Mouse (Mus musculus) liver, embryonic 14.5 days (tissue): ENCODE measurements around the gene Zfp423. TPM values are rescaled to one million over a fixed set of nuclear protein-coding genes. Genes with fewer than 3 reads are reported as not detected.

ENCODE experiments used
- ATAC-seq: fragments of 200-750 bp; cut with Nextera tagmentation; 2 replicates; pipeline ENCODE4 v1.8.0; 2017; ENCODE audit warnings: moderate number of reproducible peaks, mild to moderate bottlenecking, moderate library complexity; ENCODE audit not compliant: insufficient read depth
- DNase-seq, 3 experiments: peaks; one replicate each; pipeline ENCODE4 v3.0.0-alpha.2; 2012 to 2013; ENCODE audit warnings: low read depth in 3 of 3, low spot score in 3 of 3
- H3K27ac ChIP-seq: fragments of 300-500 bp; sonication (generic); 2 replicates; pipeline ENCODE4 v1.5.1; 2014; ENCODE audit warnings: moderate library complexity, mild to moderate bottlenecking, control low read depth, inconsistent platforms
- H3K27me3 ChIP-seq: fragments of 300-500 bp; sonication (generic); 2 replicates; pipeline ENCODE4 v1.6.1; 2014; ENCODE audit warnings: mild to moderate bottlenecking, low read length, moderate library complexity; ENCODE audit not compliant: control insufficient read depth, insufficient read depth
- H3K36me3 ChIP-seq: fragments of 300-500 bp; sonication (generic); replicated peaks from 2 replicates; pipeline ENCODE4 v1.6.1; 2014; ENCODE audit warnings: low read depth; ENCODE audit not compliant: control insufficient read depth, insufficient read depth
- H3K4me1 ChIP-seq, 2 experiments: fragments of 200-500 bp in 1 of 2; fragments of 300-500 bp in 1 of 2; sonication (generic) in 1 of 2; replicated peaks; 2 replicates each; pipeline ENCODE4 v1.6.1; 2012 to 2014; ENCODE audit warnings: antibody characterized with exemption in 1 of 2, inconsistent platforms in 1 of 2, low read length in 1 of 2; ENCODE audit not compliant: control insufficient read depth in 2 of 2, insufficient read depth in 2 of 2
- H3K4me2 ChIP-seq: fragments of 300-500 bp; sonication (generic); 2 replicates; pipeline ENCODE4 v1.6.1; 2014; ENCODE audit warnings: low read depth, mild to moderate bottlenecking, control low read depth, moderate library complexity
- H3K4me3 ChIP-seq, 2 experiments: fragments of 200-500 bp in 1 of 2; fragments of 300-500 bp in 1 of 2; sonication (generic) in 1 of 2; 2 replicates each; pipeline ENCODE4 v1.5.1; 2012 to 2014; ENCODE audit warnings: low read depth in 2 of 2, low read length in 2 of 2, mild to moderate bottlenecking in 2 of 2, control low read depth in 1 of 2, inconsistent platforms in 1 of 2, moderate library complexity in 1 of 2; ENCODE audit not compliant: insufficient read depth in 1 of 2
- H3K9ac ChIP-seq: fragments of 300-500 bp; sonication (generic); replicated peaks from 2 replicates; pipeline ENCODE4 v1.6.1; 2014; ENCODE audit warnings: mild to moderate bottlenecking, control low read depth, moderate library complexity
- H3K9me3 ChIP-seq: fragments of 300-500 bp; sonication (generic); 2 replicates; pipeline ENCODE4 v1.6.1; 2016; ENCODE audit warnings: low read length, mixed read lengths; ENCODE audit not compliant: control insufficient read depth
- CTCF ChIP-seq: IDR thresholded peaks from 2 replicates; pipeline ENCODE4 v1.5.1; 2016; ENCODE audit warnings: antibody characterized with exemption, low read depth, control low read depth
- EP300 ChIP-seq: IDR thresholded peaks from 2 replicates; pipeline ENCODE4 v1.6.1; 2016; ENCODE audit warnings: antibody characterized with exemption, low read depth
- WGBS: fragments of 180-500 bp; shearing (Covaris S2); extraction: QIAGEN DNeasy Blood & Tissue Kit; methylation state at CpG from one replicate; pipeline ENCODE4 v1.1.7; 2014; ENCODE audit not compliant: insufficient replicate concordance; 5-methylcytosine and 5-hydroxymethylcytosine counted together
- polyA plus RNA-seq, 2 experiments: library from polyadenylated mRNA; depleted of rRNA in 1 of 2; stranded (reverse) in 1 of 2; unstranded in 1 of 2; fragments of >200 nt; fragmentation: Nextera tagmentation in 1 of 2; extraction: Ambion mirVana in 1 of 2; gene quantifications; 2 replicates each; pipeline versions ENCODE4 v1.2.1 to v1.2.3; 2012 to 2014

Zfp423 gene
- polyA plus RNA-seq, 2 experiments = 0.52 to 0.60 TPM

DNA sequence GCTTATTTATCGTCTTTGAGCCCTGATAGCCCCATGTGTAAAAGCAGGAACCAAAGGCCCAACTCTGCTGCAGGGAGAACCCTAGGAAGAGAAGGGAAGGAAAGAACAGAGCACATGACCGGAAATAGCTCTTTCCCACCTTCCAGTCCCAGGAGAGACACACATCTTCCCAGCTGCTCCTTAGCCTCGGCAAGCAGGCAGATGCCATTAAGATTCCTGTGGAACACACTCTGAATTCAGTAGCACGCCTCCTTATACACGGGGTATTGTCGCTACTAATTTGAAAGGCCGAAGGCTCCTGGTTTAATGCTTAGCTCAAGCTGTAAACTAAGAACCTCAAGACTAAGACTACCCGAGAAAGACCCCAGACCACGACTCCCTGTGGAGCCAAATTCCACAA is 128.3 kb downstream of the Zfp423 start:
- Histone ChIP-seq H3K4me1 (no peaks in the 10 kb centered on the region), H3K27me3 (no peaks in the 10 kb centered on the region), H3K4me2 (no peak overlapping the region), H3K36me3 (no peaks in the 10 kb centered on the region), H3K4me3 (no peak overlapping the region), H3K9me3 (no peaks in the 10 kb centered on the region), H3K27ac (no peak overlapping the region), H3K9ac (no peak overlapping the region)
- DNase-seq = no peak
- no peak for TF ChIP-seq EP300
- TF ChIP-seq CTCF = no peak
- 42% methylated on average over 9 of the region's 9 CpGs for WGBS
- no peak for ATAC-seq

- Histone ChIP-seq H3K4me2 (no peak overlapping the region), H3K9ac (no peak overlapping the region), H3K27me3 (no peaks in the 10 kb centered on the region), H3K9me3 (no peaks in the 10 kb centered on the region), H3K4me1 (no peaks in the 10 kb centered on the region), H3K27ac (no peak overlapping the region), H3K4me3 (no peak overlapping the region), H3K36me3 (no peaks in the 10 kb centered on the region)
- DNase-seq (no peak), ATAC-seq (no peak)
- WGBS = 15% methylated on average over 6 of the region's 6 CpGs
- TF ChIP-seq CTCF (peak; percentile 35; the same call in 1 of the 2 replicates), EP300 (no peak)
Measured at GRCm38 (mm10) chr8:87830200-87830599, 129.2 kb downstream of the Zfp423 start.

DNA sequence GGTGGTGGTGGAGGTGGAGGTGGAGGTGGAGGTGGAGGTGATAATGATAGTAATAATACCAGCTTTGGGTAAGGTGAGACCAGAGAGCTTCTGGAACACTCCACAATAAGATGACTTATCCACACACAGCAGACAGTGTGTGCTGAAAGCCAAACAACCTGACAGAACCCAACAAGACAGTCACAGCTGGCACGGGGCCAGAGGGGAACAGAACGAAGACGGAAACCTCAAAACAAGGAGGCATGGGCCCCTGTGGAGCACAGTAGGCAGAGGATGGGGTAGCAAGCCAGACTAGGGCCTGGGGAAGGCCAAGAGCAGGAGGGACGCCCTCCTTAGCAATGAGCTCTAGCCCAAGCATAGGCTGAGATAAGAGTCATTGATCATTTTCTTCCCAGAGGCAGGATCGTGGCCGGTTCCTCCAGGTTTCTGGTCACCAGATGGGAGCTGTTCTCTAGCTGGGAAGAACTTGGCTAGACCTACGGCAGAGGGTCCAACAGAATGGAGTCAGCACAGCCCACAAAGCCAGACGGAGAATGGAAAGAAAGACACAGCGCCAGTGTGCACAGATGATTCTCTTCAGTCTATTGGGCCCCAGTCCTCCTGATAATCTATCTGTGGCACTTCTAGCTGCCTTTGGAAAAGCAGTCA is 133.3 kb downstream of the Zfp423 start:
- WGBS = 60% methylated on average over 9 of the region's 9 CpGs
- Histone ChIP-seq H3K27me3 (no peaks in the 10 kb centered on the region), H3K9ac (no peak overlapping the region), H3K27ac (no peak overlapping the region), H3K9me3 (no peaks in the 10 kb centered on the region), H3K36me3 (no peaks in the 10 kb centered on the region), H3K4me2 (no peak overlapping the region), H3K4me1 (no peaks in the 10 kb centered on the region), H3K4me3 (no peak overlapping the region)
- no peak for ATAC-seq
- TF ChIP-seq CTCF (no peak), EP300 (no peak)
- no peak for DNase-seq

DNA sequence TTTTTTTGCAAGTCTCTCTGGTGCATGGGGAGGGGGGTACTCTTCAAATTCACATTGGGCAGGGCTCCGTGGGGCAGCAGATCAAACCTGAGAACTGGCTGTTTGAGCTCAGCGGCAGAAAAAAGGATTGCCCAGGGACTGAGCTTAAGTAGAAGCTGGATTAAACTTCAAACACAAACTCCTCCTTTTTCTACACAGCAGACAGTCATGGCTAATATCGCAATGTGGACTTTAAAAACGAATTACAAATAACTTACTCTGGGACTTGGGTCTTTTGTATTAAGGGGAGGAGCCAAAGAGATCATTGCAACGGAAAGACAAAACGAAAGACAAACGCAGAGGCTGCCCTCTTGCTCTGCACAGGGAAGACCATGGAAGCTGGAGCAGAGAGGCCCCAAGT is 136.2 kb downstream of the Zfp423 start:
- no peak for DNase-seq
- WGBS = 30% methylated on average over 7 of the region's 7 CpGs
- Histone ChIP-seq H3K4me3 (no peak overlapping the region), H3K9ac (no peak overlapping the region), H3K9me3 (no peaks in the 10 kb centered on the region), H3K27ac (no peak overlapping the region), H3K4me1 (no peaks in the 10 kb centered on the region), H3K27me3 (no peaks in the 10 kb centered on the region), H3K36me3 (no peaks in the 10 kb centered on the region), H3K4me2 (no peak overlapping the region)
- TF ChIP-seq CTCF = no peak
- no peak for TF ChIP-seq EP300
- ATAC-seq = no peak

DNA sequence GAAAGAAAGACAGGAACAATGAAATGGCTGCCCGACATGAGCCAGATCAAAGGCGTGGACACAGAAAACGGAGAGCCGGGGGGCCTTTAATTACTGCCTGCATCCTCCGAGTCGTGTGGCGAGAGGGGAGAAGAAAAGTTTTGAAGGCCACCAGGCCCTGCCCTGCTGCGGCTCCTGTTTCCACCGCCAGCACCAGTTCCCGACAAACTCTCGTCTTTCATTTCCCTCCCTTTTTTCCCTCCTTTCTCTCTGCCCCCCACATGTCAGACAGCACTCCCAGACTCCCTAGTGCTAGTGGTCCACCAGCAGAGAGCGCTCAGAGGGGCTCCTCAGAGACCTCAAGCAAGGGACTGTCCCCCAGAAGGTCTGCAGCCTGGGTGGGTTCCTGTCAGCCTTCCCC is 136.7 kb downstream of the Zfp423 start:
- TF ChIP-seq CTCF = no peak
- no peak for TF ChIP-seq EP300
- no peak overlapping the region for H3K4me2 ChIP-seq
- H3K27ac ChIP-seq = no peak overlapping the region
- H3K9ac ChIP-seq = no peak overlapping the region
- ATAC-seq (no peak), DNase-seq (no peak)
- WGBS = 45% methylated on average over 12 of the region's 12 CpGs
- H3K9me3 ChIP-seq = no peaks in the 10 kb centered on the region
- no peaks in the 10 kb centered on the region for H3K27me3 ChIP-seq
- H3K36me3 ChIP-seq = no peaks in the 10 kb centered on the region
- no peak overlapping the region for H3K4me3 ChIP-seq
- no peaks in the 10 kb centered on the region for H3K4me1 ChIP-seq
